Comparison of ENCODE assay signal across 25 mouse cellular contexts in the genomic region with DNA sequence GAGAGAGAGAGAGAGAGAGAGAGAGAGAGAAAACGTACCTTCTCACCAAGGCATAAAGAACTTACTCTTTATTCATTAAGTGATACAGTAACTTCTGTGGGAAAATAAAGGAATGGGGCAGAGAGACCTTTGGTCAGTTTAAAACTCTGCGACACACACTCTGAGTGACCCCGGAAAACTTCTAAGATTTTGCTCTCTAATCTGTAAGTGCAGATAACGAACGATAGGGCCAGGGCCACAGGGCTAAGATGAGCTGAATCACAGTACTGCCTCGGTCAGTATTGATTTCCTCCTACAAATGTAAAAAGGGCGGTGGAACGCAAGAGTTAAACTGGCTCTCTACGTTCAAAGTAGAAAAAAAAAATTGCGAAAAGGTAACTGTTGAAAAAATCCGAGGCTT. TPM values are rescaled to one million over a fixed set of nuclear protein-coding genes. Genes with fewer than 3 reads are reported as not detected.
DNase-seq lines count a peak whose midpoint lies in the region; ATAC-seq lines count a peak whose summit lies in the region.
"Had no signal": no experiment of that assay in that cellular context is flagged by ENCODE, and none has a peak within 500 bp of the region (broad histone marks: within the 10 kb centered on the region; RNA-seq: fewer than 3 reads in every experiment).

No protein-coding gene starts in this region.

- DNase-seq in intestine, embryonic 14.5 days (ENCODE audit: low spot score) = no peak
- no peak for DNase-seq in frontal cortex, adult 2 months (ENCODE audit: extremely low spot score in 1 of 2, low spot score in 1 of 2)
- no peak for DNase-seq in B cell, adult 2 months
- DNase-seq: adrenal gland, postnatal 10 days; adrenal gland, postnatal 36 days; cerebellum, adult 18-20 months; cerebellum, adult 9-10 months; cerebellum, postnatal 14 days; forebrain, postnatal 0 days; gastrocnemius, postnatal 25 days; heart, postnatal 10 days; heart, postnatal 4 days had no signal

- H3K9me3 ChIP-seq in intestine, embryonic 14.5 days (ENCODE audit: control insufficient read depth, low read length) = no peaks in the 10 kb centered on the region
- no peaks in the 10 kb centered on the region for H3K9me3 ChIP-seq in intestine, embryonic 15.5 days
- H3K9me3 ChIP-seq in stomach, embryonic 14.5 days (ENCODE audit: control insufficient read depth, low read depth, low read length) = no peaks in the 10 kb centered on the region
- H3K9me3 ChIP-seq in heart, embryonic 12.5 days (replicated peaks) = no peaks in the 10 kb centered on the region
- H3K9me3 ChIP-seq: embryonic facial prominence, embryonic 12.5 days; embryonic facial prominence, embryonic 15.5 days; heart, embryonic 15.5 days had no signal

- H3K4me2 ChIP-seq in intestine, embryonic 14.5 days (ENCODE audit: low read length) = no peak overlapping the region
- no peak overlapping the region for H3K4me2 ChIP-seq in intestine, embryonic 15.5 days (replicated peaks)
- no peak overlapping the region for H3K4me2 ChIP-seq in stomach, embryonic 14.5 days (replicated peaks; ENCODE audit: low read depth, low read length)
- H3K4me2 ChIP-seq in heart, embryonic 12.5 days = no peak overlapping the region
- H3K4me2 ChIP-seq: embryonic facial prominence, embryonic 12.5 days; embryonic facial prominence, embryonic 15.5 days; heart, embryonic 11.5 days; heart, embryonic 15.5 days; hindbrain, embryonic 14.5 days had no signal

- no peaks in the 10 kb centered on the region for H3K27me3 ChIP-seq in intestine, embryonic 14.5 days (replicated peaks; ENCODE audit: control insufficient read depth, insufficient read depth, low read length)
- no peaks in the 10 kb centered on the region for H3K27me3 ChIP-seq in intestine, embryonic 15.5 days (replicated peaks)
- H3K27me3 ChIP-seq in stomach, embryonic 14.5 days (ENCODE audit: control insufficient read depth, insufficient read depth, low read length) = no peaks in the 10 kb centered on the region
- no peaks in the 10 kb centered on the region for H3K27me3 ChIP-seq in heart, embryonic 12.5 days (replicated peaks)
- H3K27me3 ChIP-seq: embryonic facial prominence, embryonic 12.5 days; embryonic facial prominence, embryonic 15.5 days; heart, embryonic 15.5 days had no signal

- H3K4me3 ChIP-seq in intestine, embryonic 14.5 days (ENCODE audit: low read depth, low read length) = no peak overlapping the region
- no peak overlapping the region for H3K4me3 ChIP-seq in intestine, embryonic 15.5 days (replicated peaks)
- no peak overlapping the region for H3K4me3 ChIP-seq in stomach, embryonic 14.5 days (ENCODE audit: low read depth, low read length)
- H3K4me3 ChIP-seq in heart, embryonic 12.5 days = no peak overlapping the region
- H3K4me3 ChIP-seq: embryonic facial prominence, embryonic 12.5 days; embryonic facial prominence, embryonic 15.5 days; heart, embryonic 15.5 days had no signal

- H3K36me3 ChIP-seq in intestine, embryonic 14.5 days (ENCODE audit: control insufficient read depth, insufficient read depth, low read length) = no peaks in the 10 kb centered on the region
- no peaks in the 10 kb centered on the region for H3K36me3 ChIP-seq in intestine, embryonic 15.5 days
- no peaks in the 10 kb centered on the region for H3K36me3 ChIP-seq in stomach, embryonic 14.5 days (ENCODE audit: control insufficient read depth, insufficient read depth, low read length)
- no peaks in the 10 kb centered on the region for H3K36me3 ChIP-seq in heart, embryonic 12.5 days
- H3K36me3 ChIP-seq: embryonic facial prominence, embryonic 12.5 days; embryonic facial prominence, embryonic 15.5 days; heart, embryonic 15.5 days had no signal

- H3K27ac ChIP-seq in intestine, embryonic 14.5 days (ENCODE audit: low read depth) = no peak overlapping the region
- H3K27ac ChIP-seq in intestine, embryonic 15.5 days = no peak overlapping the region
- H3K27ac ChIP-seq in stomach, embryonic 14.5 days (ENCODE audit: low read length) = no peak overlapping the region
- H3K27ac ChIP-seq in heart, embryonic 12.5 days (ENCODE audit: poor library complexity, severe bottlenecking) = no peak overlapping the region
- H3K27ac ChIP-seq: embryonic facial prominence, embryonic 12.5 days; embryonic facial prominence, embryonic 15.5 days; heart, embryonic 15.5 days; hindbrain, embryonic 14.5 days; hindbrain, postnatal 0 days had no signal

- peak; percentile 87; the same call in 1 of the 2 replicates for ATAC-seq in intestine, embryonic 14.5 days (replicated peaks; ENCODE audit: low FRiP score, low TSS enrichment, low read depth)
- peak; percentile 99 for ATAC-seq in intestine, embryonic 15.5 days
- ATAC-seq in stomach, embryonic 14.5 days (ENCODE audit: insufficient number of reproducible peaks, insufficient read depth, low FRiP score, low read depth) = peak; percentile 63; the same call in 1 of the 2 replicates
- no peak for ATAC-seq in heart, embryonic 12.5 days (ENCODE audit: insufficient number of reproducible peaks, low FRiP score)
- ATAC-seq: activated CD4-positive, CD25-positive, alpha-beta regulatory T cell, adult 4 months; forebrain, embryonic 14.5 days; forebrain, postnatal 0 days; hindbrain, postnatal 0 days; inflammation-experienced regulatory T-cells, adult 6 months had no signal

- H3K4me1 ChIP-seq in intestine, embryonic 14.5 days (replicated peaks; ENCODE audit: control insufficient read depth, insufficient read depth, low read length) = no peaks in the 10 kb centered on the region
- H3K4me1 ChIP-seq in intestine, embryonic 15.5 days (replicated peaks) = no peaks in the 10 kb centered on the region
- H3K4me1 ChIP-seq in stomach, embryonic 14.5 days (ENCODE audit: control insufficient read depth, insufficient read depth, low read length) = no peaks in the 10 kb centered on the region
- no peaks in the 10 kb centered on the region for H3K4me1 ChIP-seq in heart, embryonic 12.5 days (replicated peaks)
- H3K4me1 ChIP-seq: embryonic facial prominence, embryonic 12.5 days; embryonic facial prominence, embryonic 15.5 days; heart, embryonic 15.5 days had no signal

- 78% methylated on average over 11 of the region's 11 CpGs for WGBS in intestine, embryonic 14.5 days
- WGBS in intestine, embryonic 15.5 days = 69% methylated on average over 11 of the region's 11 CpGs
- 75% methylated on average over 11 of the region's 11 CpGs for WGBS in stomach, embryonic 14.5 days
- WGBS in heart, embryonic 12.5 days = 66% methylated on average over 11 of the region's 11 CpGs

- H3K9ac ChIP-seq in intestine, embryonic 14.5 days (ENCODE audit: low read length) = no peak overlapping the region
- no peak overlapping the region for H3K9ac ChIP-seq in intestine, embryonic 15.5 days
- no peak overlapping the region for H3K9ac ChIP-seq in stomach, embryonic 14.5 days (replicated peaks; ENCODE audit: low read depth, low read length)
- no peak overlapping the region for H3K9ac ChIP-seq in heart, embryonic 12.5 days
- H3K9ac ChIP-seq: embryonic facial prominence, embryonic 12.5 days; embryonic facial prominence, embryonic 15.5 days; forebrain, postnatal 0 days; heart, embryonic 15.5 days; hindbrain, embryonic 14.5 days had no signal

RNA-seq across cellular contexts. Expression of gene Tprg, which starts 8.9 kb away (rescaled TPM):
- 0.22 TPM in 1 of 2 replicates, not detected in the other for polyA plus RNA-seq in intestine, embryonic 14.5 days (2014; fragmentation: Nextera tagmentation; extraction: Ambion mirVana)
- not detected in 2 replicates for polyA plus RNA-seq in intestine, embryonic 15.5 days (2015; fragmentation: Nextera tagmentation; extraction: Ambion mirVana)
- polyA plus RNA-seq in stomach, embryonic 14.5 days (2014; fragmentation: Nextera tagmentation; extraction: Ambion mirVana) = 0.85 and 1.0 TPM in 2 replicates
- polyA plus RNA-seq in frontal cortex, adult 2 months (2012; rRNA removed) = 0.15 TPM in 1 of 2 replicates, not detected in the other
- polyA plus RNA-seq in heart, embryonic 12.5 days (2016; fragmentation: Nextera tagmentation; extraction: Ambion mirVana) = not detected in 2 replicates
- polyA plus RNA-seq: activated CD4-positive, CD25-positive, alpha-beta regulatory T cell, adult 4 months; embryonic facial prominence, embryonic 12.5 days; forebrain, embryonic 14.5 days; forebrain, postnatal 0 days; heart, embryonic 11.5 days; heart, embryonic 15.5 days; hindbrain, embryonic 11.5 days; hindbrain, embryonic 14.5 days had no signal
